Mouse (Mus musculus) neural tube, embryonic 15.5 days (tissue): Measurements from ENCODE around the gene Mmp25. TPM values are rescaled to one million over a fixed set of nuclear protein-coding genes. Genes with fewer than 3 reads are reported as not detected.
"Not testable (repeated sequence)": the region's sequence is repeated elsewhere in the genome, so short reads cannot be mapped to it uniquely, and the experiment has no call there.

Experiments
- ATAC-seq: fragments of 200-750 bp; cut with Nextera tagmentation; 2 replicates; pipeline ENCODE4 v1.8.0; 2017; ENCODE audit warnings: mild to moderate bottlenecking, moderate TSS enrichment, moderate library complexity; ENCODE audit not compliant: low FRiP score
- H3K27ac ChIP-seq: fragments of 300-500 bp; sonication (generic); replicated peaks from 2 replicates; pipeline ENCODE4 v1.5.1; 2015; ENCODE audit warnings: mild to moderate bottlenecking, inconsistent platforms
- H3K27me3 ChIP-seq: fragments of 300-500 bp; sonication (generic); replicated peaks from 2 replicates; pipeline ENCODE4 v1.6.1; 2015; ENCODE audit warnings: inconsistent platforms
- H3K36me3 ChIP-seq: fragments of 300-500 bp; sonication (generic); 2 replicates; pipeline ENCODE4 v1.6.1; 2015; ENCODE audit warnings: inconsistent platforms
- H3K4me1 ChIP-seq: fragments of 300-500 bp; sonication (generic); 2 replicates; pipeline ENCODE4 v1.6.1; 2015; ENCODE audit warnings: inconsistent platforms
- H3K4me2 ChIP-seq: fragments of 300-500 bp; sonication (generic); 2 replicates; pipeline ENCODE4 v1.6.1; 2015; ENCODE audit warnings: inconsistent platforms, mild to moderate bottlenecking, moderate library complexity
- H3K4me3 ChIP-seq: fragments of 300-500 bp; sonication (generic); replicated peaks from 2 replicates; pipeline ENCODE4 v1.5.1; 2015; ENCODE audit warnings: mild to moderate bottlenecking, inconsistent platforms
- H3K9ac ChIP-seq: fragments of 300-500 bp; sonication (generic); replicated peaks from 2 replicates; pipeline ENCODE4 v1.6.1; 2015; ENCODE audit warnings: mild to moderate bottlenecking, inconsistent platforms
- H3K9me3 ChIP-seq: fragments of 300-500 bp; sonication (generic); replicated peaks from 2 replicates; pipeline ENCODE4 v1.6.1; 2016; ENCODE audit warnings: inconsistent platforms
- WGBS: fragments of 180-500 bp; shearing (Covaris S2); methylation state at CpG from one replicate; pipeline ENCODE4 v1.1.7; 2015; ENCODE audit warnings: mixed read lengths; 5-methylcytosine and 5-hydroxymethylcytosine counted together
- polyA plus RNA-seq: library from polyadenylated mRNA; unstranded; fragments of >200 nt; fragmentation: Nextera tagmentation; extraction: Ambion mirVana; gene quantifications from 2 replicates; pipeline ENCODE4 v1.2.1, GENCODE M21; 2015

Mmp25 gene
- polyA plus RNA-seq, 1 experiment from 2014 or later = 2.1 TPM

DNA sequence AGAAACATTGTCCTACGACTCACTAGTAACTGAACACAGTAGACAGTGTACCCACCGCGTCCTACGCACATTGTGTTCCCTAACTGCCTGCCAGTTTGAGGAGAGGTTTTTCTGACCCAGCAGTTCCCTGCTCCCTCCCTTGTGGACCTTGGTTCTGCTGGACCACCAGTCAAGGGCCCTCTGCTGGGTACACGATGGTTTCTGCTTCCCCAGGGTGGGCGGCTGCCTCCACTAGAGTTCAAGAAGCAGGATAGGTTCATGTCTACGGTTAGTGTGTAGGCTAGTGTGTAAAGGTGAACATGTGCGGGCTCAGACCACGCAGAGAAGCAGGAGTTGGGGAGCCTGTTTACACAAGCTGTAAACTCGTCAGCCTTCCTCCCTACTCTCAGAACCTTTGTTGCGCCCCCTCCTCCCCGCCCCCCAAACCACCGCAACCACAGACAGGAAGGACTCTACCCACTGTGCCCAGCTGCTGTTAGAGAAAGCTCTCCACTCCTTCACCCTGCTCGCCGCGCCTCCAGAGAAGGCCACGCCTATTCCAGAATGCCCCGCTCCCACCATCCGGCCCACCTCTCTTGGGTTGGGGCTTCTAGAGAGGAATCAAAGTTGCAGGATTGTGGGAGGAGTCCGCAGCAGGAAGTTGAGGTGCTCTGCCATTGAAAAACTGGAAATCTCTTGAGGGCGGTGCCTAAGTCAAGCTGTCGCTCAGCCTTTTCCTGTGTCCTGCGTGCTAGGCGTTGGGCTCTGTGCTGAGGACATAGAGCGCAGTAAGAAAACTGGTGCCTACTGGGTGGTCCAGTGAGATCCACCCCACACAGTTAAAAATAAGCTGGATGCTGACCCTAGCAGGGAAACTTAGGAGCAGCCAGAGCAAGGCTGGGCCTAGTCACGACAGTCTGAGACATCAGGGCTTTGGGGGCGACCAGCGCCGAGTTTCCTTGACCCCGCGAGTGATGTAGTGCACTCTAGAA lies 46.2 kb downstream of the Mmp25 start, which contains the start of gene Zfp13:
Gene Zfp13 (minus strand): TSS at position 906 of the 971 bp plus-strand sequence.
- no peaks in the 10 kb centered on the region for H3K27me3 ChIP-seq
- H3K36me3 ChIP-seq = no peaks in the 10 kb centered on the region
- peak within 1 kb of the TSS; percentile 41 for H3K4me3 ChIP-seq
- peaks cover 14% of the 10 kb centered on the region for H3K4me1 ChIP-seq
- WGBS = 11% methylated on average over 31 of the region's 31 CpGs
- peak; percentile 89 for ATAC-seq
- peak within 1 kb of the TSS; percentile 63 for H3K4me2 ChIP-seq
- peak within 1 kb of the TSS; percentile 23 for H3K9ac ChIP-seq
- peak within 1 kb of the TSS; percentile 63 for H3K27ac ChIP-seq
- H3K9me3 ChIP-seq = no peaks in the 10 kb centered on the region

DNA sequence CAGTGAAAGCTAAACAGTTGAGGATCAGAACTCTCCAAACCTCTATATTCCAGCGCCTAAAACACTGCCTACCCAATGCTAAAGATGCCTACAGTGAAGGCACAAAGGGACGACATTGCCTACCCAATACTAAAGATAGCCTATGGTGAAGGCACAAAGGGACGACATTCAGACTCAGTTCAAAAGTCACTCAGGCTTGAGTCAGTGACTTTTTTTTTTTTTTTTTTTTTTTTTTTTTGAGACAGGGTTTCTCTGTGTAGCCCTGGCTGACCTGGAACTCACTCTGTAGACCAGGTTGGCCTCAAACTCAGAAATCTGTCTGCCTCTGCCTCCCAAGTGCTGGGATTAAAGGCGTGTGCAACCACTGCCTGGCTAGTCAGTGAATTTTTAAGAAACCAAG lies 49.9 kb downstream of the Mmp25 start:
- WGBS = 78% methylated on average over 4 of the region's 4 CpGs
- not testable (repeated sequence) for H3K4me2 ChIP-seq, H3K9ac ChIP-seq, H3K4me3 ChIP-seq, ATAC-seq, H3K9me3 ChIP-seq, H3K36me3 ChIP-seq, H3K27me3 ChIP-seq, H3K27ac ChIP-seq
- peaks cover 25% of the 10 kb centered on the region for H3K4me1 ChIP-seq

DNA sequence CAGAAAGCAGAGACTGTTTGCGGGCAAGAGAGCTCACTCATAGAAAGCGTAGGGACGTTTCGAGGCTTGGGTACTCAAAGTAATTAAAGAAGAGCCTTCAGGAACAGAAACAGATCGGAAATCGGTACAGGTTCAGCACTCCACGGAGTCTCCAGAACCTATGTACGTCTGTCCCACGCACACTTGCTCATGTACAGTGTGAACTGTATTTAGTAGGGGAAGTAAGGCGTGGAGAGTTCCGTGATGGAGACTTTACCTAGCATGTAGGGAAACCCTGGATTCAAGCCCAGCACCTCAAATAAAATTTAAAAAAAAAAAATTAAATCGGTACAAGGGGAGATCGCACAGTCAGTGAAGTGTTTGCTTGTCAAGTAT lies 52.2 kb downstream of the Mmp25 start:
- WGBS = 14% methylated on average over 13 of the region's 13 CpGs

DNA sequence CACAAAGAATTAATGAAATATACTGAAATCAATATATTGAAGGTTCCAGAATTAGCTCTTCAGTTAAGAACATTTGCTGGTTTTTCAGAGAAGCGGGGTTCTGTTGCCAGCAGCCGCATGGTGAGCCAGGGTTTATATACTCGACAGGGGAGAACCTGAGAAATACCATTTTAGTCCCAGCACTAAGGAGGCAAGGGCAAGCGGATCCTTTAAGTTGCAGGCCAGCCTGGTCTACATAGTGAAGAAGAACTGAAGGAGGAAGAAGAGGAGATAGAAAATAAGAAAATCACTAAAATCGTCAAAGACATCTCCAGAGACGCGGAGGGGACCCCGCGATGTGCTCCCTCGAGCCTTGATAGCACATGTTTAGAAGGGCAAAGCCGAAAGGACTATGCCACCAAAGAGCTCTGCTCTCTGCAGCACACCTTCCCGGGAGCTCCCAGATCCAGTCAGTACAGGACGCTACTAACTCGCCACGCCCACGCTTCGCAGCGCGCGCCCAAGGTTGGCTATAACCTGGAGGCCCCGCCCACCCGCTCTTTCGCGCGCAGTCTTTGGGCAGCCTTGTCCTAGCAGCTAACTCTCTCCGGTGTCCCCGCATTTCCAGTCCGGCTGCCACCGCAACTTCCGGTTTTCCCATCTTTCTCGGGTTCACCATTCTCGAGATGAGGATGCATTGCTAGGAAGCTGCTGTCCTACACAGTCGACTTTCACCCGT lies 52.7 kb downstream of the Mmp25 start:
- Histone ChIP-seq H3K9ac (peak overlapping the region; percentile 64), H3K36me3 (no peaks in the 10 kb centered on the region), H3K9me3 (no peaks in the 10 kb centered on the region), H3K4me2 (peak overlapping the region; percentile 84), H3K27me3 (no peaks in the 10 kb centered on the region), H3K4me3 (peak overlapping the region; percentile 52), H3K27ac (peak overlapping the region; percentile 86), H3K4me1 (peaks cover 11% of the 10 kb centered on the region; the same call in 1 of the 2 replicates)
- ATAC-seq = peak; percentile 100
- 7% methylated on average over 34 of the region's 34 CpGs for WGBS

More for the DNA sequence above, 52.2 kb downstream of the Mmp25 start:
- peak; percentile 80 for ATAC-seq
- H3K4me2 ChIP-seq = peak overlapping the region; percentile 84
- peak overlapping the region; percentile 64 for H3K9ac ChIP-seq
- peak overlapping the region; percentile 52 for H3K4me3 ChIP-seq
- no peaks in the 10 kb centered on the region for H3K36me3 ChIP-seq
- H3K27ac ChIP-seq = peak overlapping the region; percentile 86
- H3K27me3 ChIP-seq = no peaks in the 10 kb centered on the region
- H3K9me3 ChIP-seq = no peaks in the 10 kb centered on the region
- peaks cover 11% of the 10 kb centered on the region; the same call in 1 of the 2 replicates for H3K4me1 ChIP-seq

DNA sequence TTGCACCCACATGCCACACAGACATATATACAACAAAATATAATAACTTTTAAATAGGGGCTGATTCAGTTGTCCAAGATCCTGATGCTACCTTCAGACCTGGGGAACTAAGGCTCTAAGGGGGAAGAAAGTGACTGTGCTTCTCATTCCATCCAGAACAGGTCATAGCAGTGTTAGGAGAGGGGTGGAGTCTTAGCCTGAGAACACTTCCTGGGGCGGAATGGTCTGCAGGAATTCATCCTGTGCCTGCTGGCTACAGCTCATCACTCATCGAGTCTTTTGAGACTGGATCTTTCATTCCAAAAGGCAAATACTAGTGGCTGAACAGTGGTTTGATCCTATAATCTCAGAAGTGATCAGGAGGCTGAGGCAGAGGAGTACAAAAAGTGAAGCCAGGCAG lies 57.8 kb downstream of the Mmp25 start:
- peaks cover 31% of the 10 kb centered on the region for H3K4me1 ChIP-seq
- ATAC-seq = no peak
- H3K4me2 ChIP-seq = no peak overlapping the region
- no peak overlapping the region for H3K27ac ChIP-seq
- H3K9ac ChIP-seq = no peak overlapping the region
- no peaks in the 10 kb centered on the region for H3K27me3 ChIP-seq
- no peak overlapping the region for H3K4me3 ChIP-seq
- H3K9me3 ChIP-seq = no peaks in the 10 kb centered on the region
- peaks cover 6% of the 10 kb centered on the region; the same call in 1 of the 2 replicates for H3K36me3 ChIP-seq
- 69% methylated on average over 2 of the region's 2 CpGs for WGBS

DNA sequence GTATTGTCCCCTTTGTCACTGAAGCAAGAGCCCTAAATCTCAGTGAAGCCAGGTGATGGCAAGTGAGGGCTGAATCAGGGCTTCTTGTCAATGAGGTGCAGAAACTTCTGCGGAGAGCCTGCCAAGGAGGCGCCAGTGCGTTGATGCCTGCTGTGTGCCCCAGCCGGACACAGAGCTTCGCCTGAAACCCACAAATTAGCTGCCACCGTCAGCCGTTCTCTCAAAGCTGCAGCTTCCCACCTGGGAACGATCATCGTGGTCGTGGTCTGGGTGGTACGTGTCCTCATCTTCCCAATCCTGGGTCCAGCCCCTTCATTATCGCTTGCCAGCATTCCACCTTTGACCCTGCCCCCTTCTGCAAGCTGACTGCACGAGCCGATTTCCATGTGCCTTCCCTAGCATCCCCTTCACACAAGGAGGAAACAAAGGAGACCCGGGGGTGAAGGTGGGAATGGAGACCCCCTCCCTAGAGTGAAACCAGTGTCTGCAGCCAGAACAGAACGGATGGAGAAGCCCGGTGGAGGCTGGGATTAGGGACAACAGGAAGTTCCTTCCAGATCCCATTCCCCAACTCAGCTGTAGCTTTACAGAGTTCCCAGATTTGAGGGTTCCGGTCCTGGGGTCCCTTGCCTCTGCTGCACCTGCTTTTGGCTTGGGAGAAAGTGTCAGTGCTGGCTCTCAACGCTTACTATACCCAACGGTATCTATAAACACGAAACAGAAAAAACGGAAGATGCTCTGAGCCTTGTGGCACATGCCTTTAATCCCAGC lies 59.2 kb downstream of the Mmp25 start:
- peak overlapping the region; percentile 83 for H3K9ac ChIP-seq
- under 1% methylated on average over 22 of the region's 22 CpGs for WGBS
- peaks cover 29% of the 10 kb centered on the region for H3K4me1 ChIP-seq
- no peaks in the 10 kb centered on the region for H3K27me3 ChIP-seq
- peak overlapping the region; percentile 93 for H3K4me2 ChIP-seq
- peak; percentile 92 for ATAC-seq
- H3K36me3 ChIP-seq = peaks cover 11% of the 10 kb centered on the region
- H3K4me3 ChIP-seq = peak overlapping the region; percentile 76
- H3K27ac ChIP-seq = peak overlapping the region; percentile 72
- H3K9me3 ChIP-seq = no peaks in the 10 kb centered on the region

DNA sequence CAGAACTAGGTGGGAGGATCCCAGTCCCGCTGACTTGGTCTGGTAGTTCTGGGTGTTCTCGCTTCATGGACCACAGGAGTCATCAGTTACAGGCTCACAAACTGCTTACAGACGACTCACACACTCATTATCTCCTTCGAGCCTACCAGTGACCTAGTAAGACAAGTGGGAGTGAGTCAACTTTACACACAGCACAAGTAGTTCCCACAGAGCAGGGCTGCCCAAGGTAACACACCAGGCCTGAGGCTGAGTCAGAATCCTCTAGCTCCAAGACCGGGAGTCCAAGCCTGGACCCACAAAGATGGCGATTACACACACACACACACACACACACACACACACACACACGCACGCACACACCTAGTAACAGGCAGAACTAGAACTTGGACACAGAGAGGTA lies 60.3 kb downstream of the Mmp25 start:
- Histone ChIP-seq H3K4me1 (peaks cover 29% of the 10 kb centered on the region), H3K27me3 (no peaks in the 10 kb centered on the region), H3K9me3 (no peaks in the 10 kb centered on the region), H3K4me3 (peak overlapping the region; percentile 76), H3K36me3 (peaks cover 22% of the 10 kb centered on the region), H3K27ac (no peak overlapping the region), H3K9ac (peak overlapping the region; percentile 83; the same call in 1 of the 2 replicates), H3K4me2 (peak overlapping the region; percentile 93)
- ATAC-seq = no peak
- WGBS = 87% methylated on average over 8 of the region's 8 CpGs

Other genes with a start within 250 kb of the Mmp25 start
- gene Vmn2r117, start 165.6 kb downstream of the Mmp25 start, polyA plus RNA-seq = not detected in 2 replicates
- gene Zfp213, start 81.0 kb downstream of the Mmp25 start, polyA plus RNA-seq = 16.0 and 16.4 TPM in 2 replicates
- 22.6 and 24.9 TPM in 2 replicates for gene Zfp13, start 45.8 kb downstream of the Mmp25 start, polyA plus RNA-seq
- not detected in 2 replicates for gene Zscan10, start 44.4 kb downstream of the Mmp25 start, polyA plus RNA-seq
- gene Bicdl2, start 15.2 kb upstream of the Mmp25 start, polyA plus RNA-seq = 0.84 TPM in 1 of 2 replicates, not detected in the other
- gene Hcfc1r1, start 28.3 kb upstream of the Mmp25 start, polyA plus RNA-seq = 129 and 149 TPM in 2 replicates
- gene Thoc6, start 28.6 kb upstream of the Mmp25 start, polyA plus RNA-seq = 44.1 and 45.1 TPM in 2 replicates
- 9.1 and 9.5 TPM in 2 replicates for gene Tnfrsf12a, start 32.2 kb upstream of the Mmp25 start, polyA plus RNA-seq
- 0.14 and 8.5 TPM in 2 replicates for gene Cldn6, start 34.0 kb upstream of the Mmp25 start, polyA plus RNA-seq
- 1.1 TPM in 2 replicates for gene Cldn9, start 38.7 kb upstream of the Mmp25 start, polyA plus RNA-seq
- 0.23 and 0.27 TPM in 2 replicates for gene 1520401A03Rik, start 77.5 kb upstream of the Mmp25 start, polyA plus RNA-seq
- 17.5 and 26.7 TPM in 2 replicates for gene Pkmyt1, start 81.1 kb upstream of the Mmp25 start, polyA plus RNA-seq
- 53.0 and 60.0 TPM in 2 replicates for gene Paqr4, start 95.6 kb upstream of the Mmp25 start, polyA plus RNA-seq
- 1.3 and 6.9 TPM in 2 replicates for gene Kremen2, start 100.6 kb upstream of the Mmp25 start, polyA plus RNA-seq
- 199 and 224 TPM in 2 replicates for gene Flywch1, start 126.3 kb upstream of the Mmp25 start, polyA plus RNA-seq
- 74.8 and 94.6 TPM in 2 replicates for gene Flywch2, start 140.8 kb upstream of the Mmp25 start, polyA plus RNA-seq
- gene Srrm2, start 145.3 kb upstream of the Mmp25 start, polyA plus RNA-seq = 479 and 502 TPM in 2 replicates
- gene Elob, start 183.9 kb upstream of the Mmp25 start, polyA plus RNA-seq = 1,232 and 1,344 TPM in 2 replicates
- not detected in 2 replicates for gene Prss33, start 190.8 kb upstream of the Mmp25 start, polyA plus RNA-seq
- gene Prss32, start 198.6 kb upstream of the Mmp25 start, polyA plus RNA-seq = 0.50 and 1.1 TPM in 2 replicates
- gene Prss41, start 198.9 kb upstream of the Mmp25 start, polyA plus RNA-seq = 1.9 and 2.0 TPM in 2 replicates
- not detected in 2 replicates for gene Prss21, start 222.8 kb upstream of the Mmp25 start, polyA plus RNA-seq
- not detected in 2 replicates for gene Dcpp1, start 235.6 kb upstream of the Mmp25 start, polyA plus RNA-seq
- not detected in 2 replicates for gene Dcpp2, start 235.6 kb upstream of the Mmp25 start, polyA plus RNA-seq